Mouse (Mus musculus) neural tube, embryonic 11.5 days (tissue): ENCODE results near the gene Ldlrad3. TPM values are rescaled to one million over a fixed set of nuclear protein-coding genes. Genes with fewer than 3 reads are reported as not detected.

Experiments used
- ATAC-seq: fragments of 200-750 bp; cut with Nextera tagmentation; 2 replicates; pipeline ENCODE4 v1.8.0; 2017; ENCODE audit warnings: moderate number of reproducible peaks, mild to moderate bottlenecking, moderate TSS enrichment, moderate library complexity; ENCODE audit not compliant: insufficient read depth, low FRiP score, low TSS enrichment
- DNase-seq: peaks from one replicate; pipeline ENCODE4 v3.0.0-alpha.2; 2015; ENCODE audit warnings: low spot score
- H3K27ac ChIP-seq: fragments of 300-500 bp; sonication (generic); 2 replicates; pipeline ENCODE4 v1.5.1; 2014; ENCODE audit warnings: low read depth, mild to moderate bottlenecking, low read length
- H3K27me3 ChIP-seq: fragments of 300-500 bp; sonication (generic); 2 replicates; pipeline ENCODE4 v1.6.1; 2014; ENCODE audit warnings: mild to moderate bottlenecking, low read length, mixed read lengths; ENCODE audit not compliant: control insufficient read depth, insufficient read depth
- H3K36me3 ChIP-seq: fragments of 300-500 bp; sonication (generic); 2 replicates; pipeline ENCODE4 v1.6.1; 2014; ENCODE audit warnings: mild to moderate bottlenecking, low read length, moderate library complexity, mixed read lengths; ENCODE audit not compliant: control insufficient read depth, insufficient read depth
- H3K4me1 ChIP-seq: fragments of 300-500 bp; sonication (generic); 2 replicates; pipeline ENCODE4 v1.6.1; 2014; ENCODE audit warnings: low read length, mixed read lengths; ENCODE audit not compliant: control insufficient read depth, insufficient read depth
- H3K4me2 ChIP-seq: fragments of 300-500 bp; sonication (generic); 2 replicates; pipeline ENCODE4 v1.6.1; 2014; ENCODE audit warnings: low read depth, mild to moderate bottlenecking, moderate library complexity
- H3K4me3 ChIP-seq: fragments of 300-500 bp; sonication (generic); 2 replicates; pipeline ENCODE4 v1.5.1; 2014; ENCODE audit warnings: low read depth, low read length
- H3K9ac ChIP-seq: fragments of 300-500 bp; sonication (generic); 2 replicates; pipeline ENCODE4 v1.6.1; 2014; ENCODE audit warnings: mild to moderate bottlenecking, low read length
- H3K9me3 ChIP-seq: fragments of 300-500 bp; sonication (generic); 2 replicates; pipeline ENCODE4 v1.6.1; 2016; ENCODE audit warnings: low read length; ENCODE audit not compliant: control insufficient read depth
- WGBS: fragments of 180-500 bp; shearing (Covaris S2); extraction: QIAGEN DNeasy Blood & Tissue Kit; methylation state at CpG from one replicate; pipeline ENCODE4 v1.1.7; 2014; 5-methylcytosine and 5-hydroxymethylcytosine counted together
- polyA plus RNA-seq: library from polyadenylated mRNA; unstranded; fragments of >200 nt; fragmentation: Nextera tagmentation; extraction: Ambion mirVana; gene quantifications from 2 replicates; pipeline ENCODE4 v1.2.1, GENCODE M21; 2014

Gene Ldlrad3
- polyA plus RNA-seq, 1 experiment from 2014 or later: 64.9 TPM

DNA sequence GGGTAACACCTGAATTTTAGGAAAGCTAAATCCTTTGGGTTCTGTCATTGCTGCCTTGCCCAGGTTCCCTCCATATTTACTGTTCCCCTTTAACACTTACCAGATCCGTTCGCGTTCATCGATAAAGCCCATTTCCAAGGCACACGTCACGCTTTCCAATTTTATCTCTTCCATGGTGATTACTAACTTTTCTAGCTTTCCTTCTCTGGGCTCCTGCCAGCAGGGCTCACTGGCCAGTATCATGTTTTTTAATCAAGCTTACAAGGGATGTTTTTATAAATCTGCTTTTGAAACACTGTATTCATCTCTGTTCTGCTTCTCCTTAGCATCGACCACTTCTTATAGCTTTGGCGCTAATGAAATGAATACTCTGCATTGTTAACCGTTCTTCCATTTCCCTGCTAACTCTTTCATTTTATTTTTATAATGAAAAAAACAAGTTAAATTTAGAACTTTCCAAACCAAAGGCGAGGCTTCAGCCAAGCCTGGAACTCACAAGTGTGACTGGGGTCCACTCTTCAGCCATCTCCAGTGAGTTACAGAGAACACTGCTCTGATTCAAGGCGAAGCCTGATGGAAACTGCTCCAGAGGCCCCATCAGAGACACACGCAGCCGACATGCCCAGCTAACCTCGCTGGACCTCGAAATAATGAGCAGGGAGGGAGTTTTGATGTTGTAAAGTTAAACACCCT lies 10.3 kb downstream of the Ldlrad3 start:
- Histone ChIP-seq H3K4me3 (no peak overlapping the region), H3K9ac (no peak overlapping the region)
- 91% methylated on average over 15 of the region's 15 CpGs for WGBS

GRCm38 (mm10) chr2:102172458-102172857 lies 13.7 kb downstream of the Ldlrad3 start:
- H3K9me3 ChIP-seq: no peaks in the 10 kb centered on the region
- 94% methylated on average over 4 of the region's 4 CpGs for WGBS
- no peak overlapping the region for H3K4me2 ChIP-seq
- no peaks in the 10 kb centered on the region for H3K4me1 ChIP-seq
- H3K36me3 ChIP-seq: no peaks in the 10 kb centered on the region; the same call in 1 of the 2 replicates
- DNase-seq: no peak
- no peaks in the 10 kb centered on the region for H3K27me3 ChIP-seq
- H3K4me3 ChIP-seq: no peak overlapping the region
- ATAC-seq: no peak
- no peak overlapping the region for H3K27ac ChIP-seq
- no peak overlapping the region for H3K9ac ChIP-seq

More for the DNA sequence above, 10.3 kb downstream of the Ldlrad3 start:
- no peaks in the 10 kb centered on the region for H3K27me3 ChIP-seq
- no peaks in the 10 kb centered on the region for H3K4me1 ChIP-seq
- ATAC-seq (no peak), DNase-seq (no peak)
- H3K4me2 ChIP-seq: no peak overlapping the region
- no peaks in the 10 kb centered on the region; the same call in 1 of the 2 replicates for H3K36me3 ChIP-seq
- H3K27ac ChIP-seq: no peak overlapping the region
- H3K9me3 ChIP-seq: no peaks in the 10 kb centered on the region

- H3K4me1 ChIP-seq: peaks cover 4% of the 10 kb centered on the region; the same call in 1 of the 2 replicates
- H3K27me3 ChIP-seq: no peaks in the 10 kb centered on the region
- DNase-seq (peak; percentile 60), ATAC-seq (peak; percentile 61)
- H3K4me2 ChIP-seq: no peak overlapping the region
- no peaks in the 10 kb centered on the region for H3K9me3 ChIP-seq
- WGBS: 35% methylated on average over 15 of the region's 15 CpGs
- 0 out of 2 replicates have a peak overlapping the region, but pooled peaks have one; percentile 7 for H3K27ac ChIP-seq
- H3K9ac ChIP-seq: no peak overlapping the region
- no peak overlapping the region for H3K4me3 ChIP-seq
- no peaks in the 10 kb centered on the region for H3K36me3 ChIP-seq
Measured at GRCm38 (mm10) chr2:102166550-102167325, 19.4 kb downstream of the Ldlrad3 start.

DNA sequence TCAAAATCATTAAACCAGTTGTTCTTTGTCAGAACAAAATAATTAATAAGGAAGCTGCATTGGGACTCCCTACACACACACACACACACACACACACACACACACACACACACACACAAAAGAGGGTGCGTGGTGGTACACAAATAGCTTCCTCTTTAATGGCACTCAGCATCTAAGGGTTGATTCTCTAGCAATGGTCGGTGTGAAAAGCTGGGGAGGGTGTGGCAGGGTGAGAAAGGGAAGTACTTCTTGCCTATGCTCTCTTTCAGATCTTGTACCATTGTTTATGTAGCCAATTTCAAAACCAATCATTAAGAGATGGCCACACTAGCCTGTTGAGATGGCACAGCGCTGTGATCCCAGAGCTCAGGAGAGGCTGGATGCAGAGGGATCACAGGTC lies 23.1 kb downstream of the Ldlrad3 start:
- ATAC-seq (no peak), DNase-seq (no peak)
- no peaks in the 10 kb centered on the region for H3K27me3 ChIP-seq
- H3K27ac ChIP-seq: no peak overlapping the region
- H3K36me3 ChIP-seq: no peaks in the 10 kb centered on the region
- H3K4me3 ChIP-seq: no peak overlapping the region
- H3K4me1 ChIP-seq: peaks cover 4% of the 10 kb centered on the region; the same call in 1 of the 2 replicates
- WGBS: 80% methylated on average over 3 of the region's 3 CpGs
- H3K4me2 ChIP-seq: no peak overlapping the region
- H3K9me3 ChIP-seq: no peaks in the 10 kb centered on the region
- H3K9ac ChIP-seq: no peak overlapping the region

GRCm38 (mm10) chr2:102157555-102157954 lies 28.6 kb downstream of the Ldlrad3 start:
- H3K4me2 ChIP-seq: no peak overlapping the region
- H3K36me3 ChIP-seq: no peaks in the 10 kb centered on the region
- no peak overlapping the region for H3K4me3 ChIP-seq
- no peaks in the 10 kb centered on the region for H3K27me3 ChIP-seq
- H3K4me1 ChIP-seq: peaks cover 17% of the 10 kb centered on the region
- DNase-seq (no peak), ATAC-seq (no peak)
- H3K9ac ChIP-seq: no peak overlapping the region
- 89% methylated on average over 3 of the region's 3 CpGs for WGBS
- H3K27ac ChIP-seq: no peak overlapping the region
- H3K9me3 ChIP-seq: no peaks in the 10 kb centered on the region

DNA sequence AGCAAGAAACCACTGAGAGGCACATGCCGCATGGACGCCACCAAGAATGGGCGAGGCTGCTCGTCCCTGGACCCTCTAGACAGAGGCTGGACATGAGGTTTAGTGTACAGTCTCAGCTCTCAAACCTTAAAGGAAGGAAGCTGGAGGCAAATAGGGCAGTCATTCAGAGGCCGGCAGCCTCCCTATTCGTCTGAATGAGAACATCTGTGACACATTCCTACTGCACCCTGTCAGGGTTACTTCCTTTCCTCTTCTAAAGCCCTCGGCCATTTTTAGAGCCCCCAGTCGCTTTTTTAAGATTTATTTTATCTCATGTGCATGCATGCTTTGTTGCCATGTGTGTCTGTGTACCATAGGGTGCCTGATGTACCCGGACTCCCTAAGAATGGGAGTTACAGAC lies 29.2 kb downstream of the Ldlrad3 start:
- H3K4me3 ChIP-seq: no peak overlapping the region
- ATAC-seq (no peak), DNase-seq (no peak)
- no peak overlapping the region for H3K9ac ChIP-seq
- no peaks in the 10 kb centered on the region for H3K27me3 ChIP-seq
- no peak overlapping the region for H3K27ac ChIP-seq
- H3K4me2 ChIP-seq: no peak overlapping the region
- H3K4me1 ChIP-seq: peaks cover 17% of the 10 kb centered on the region
- H3K36me3 ChIP-seq: no peaks in the 10 kb centered on the region
- WGBS: 67% methylated on average over 9 of the region's 9 CpGs
- no peaks in the 10 kb centered on the region for H3K9me3 ChIP-seq

DNA sequence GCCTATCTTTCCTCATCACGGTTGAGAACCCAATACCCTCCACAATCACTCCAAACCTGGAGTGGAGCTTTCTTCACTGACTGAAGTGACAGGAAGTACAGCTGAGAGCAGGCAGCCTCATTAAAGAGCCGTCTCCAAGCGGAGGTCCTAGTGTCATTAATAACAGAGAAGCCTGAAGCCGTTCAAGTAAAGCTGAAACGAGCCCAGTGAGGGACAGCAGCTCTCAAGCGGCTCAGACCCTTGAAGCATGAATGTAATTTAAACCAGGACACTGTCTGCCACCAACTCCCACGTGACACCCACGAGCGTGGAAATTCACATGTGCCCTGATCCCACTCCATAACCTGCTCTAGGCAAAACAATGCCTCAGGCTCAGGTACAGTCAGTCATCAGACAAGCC lies 29.7 kb downstream of the Ldlrad3 start:
- Histone ChIP-seq H3K4me3 (no peak overlapping the region), H3K27me3 (no peaks in the 10 kb centered on the region), H3K4me1 (peaks cover 17% of the 10 kb centered on the region), H3K4me2 (no peak overlapping the region), H3K36me3 (no peaks in the 10 kb centered on the region), H3K9ac (no peak overlapping the region), H3K9me3 (no peaks in the 10 kb centered on the region), H3K27ac (no peak overlapping the region)
- DNase-seq (peak; percentile 29), ATAC-seq (no peak)
- WGBS: 37% methylated on average over 9 of the region's 9 CpGs

- peak; percentile 77 for ATAC-seq
- 38% methylated on average over 5 of the region's 5 CpGs for WGBS
Measured at GRCm38 (mm10) chr2:102155306-102156015, 30.7 kb downstream of the Ldlrad3 start.

More at GRCm38 (mm10) chr2:102155306-102156015, 30.7 kb downstream of the Ldlrad3 start:
- no peak overlapping the region for H3K27ac ChIP-seq
- peak; percentile 17 for DNase-seq
- H3K4me1 ChIP-seq: peaks cover 17% of the 10 kb centered on the region
- H3K9me3 ChIP-seq: no peaks in the 10 kb centered on the region
- H3K36me3 ChIP-seq: no peaks in the 10 kb centered on the region
- H3K4me2 ChIP-seq: no peak overlapping the region
- no peak overlapping the region for H3K4me3 ChIP-seq
- H3K27me3 ChIP-seq: no peaks in the 10 kb centered on the region
- no peak overlapping the region for H3K9ac ChIP-seq
